Mouse (Mus musculus): Measurements from ENCODE around the gene Tnni1.
A peak's percentile ranks its signal among the peaks of the same experiment; 100 is the strongest.

Gene Tnni1

DNA sequence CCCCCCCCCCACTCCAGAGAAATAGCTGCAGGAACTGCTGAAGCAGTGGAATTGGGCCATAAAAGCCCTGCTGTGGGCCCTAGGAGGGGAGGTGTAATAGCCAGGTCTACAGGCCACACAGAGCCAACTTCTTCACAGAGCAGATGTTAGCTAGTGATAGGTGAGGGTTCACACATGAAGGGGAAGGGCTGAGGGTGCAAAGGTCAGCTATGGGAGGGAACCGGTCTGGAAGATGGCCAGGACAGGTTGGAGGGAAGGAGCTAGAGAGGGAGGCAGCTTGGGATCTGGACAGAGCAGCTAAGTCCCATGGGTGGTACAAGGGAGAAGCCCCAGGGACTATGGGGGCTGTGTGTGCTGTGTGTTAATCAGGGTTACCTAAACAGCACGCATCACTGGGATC lies 30.9 kb downstream of the Tnni1 start:
- no peak for DNase-seq (ENCODE audit: low read depth, low spot score)

DNA sequence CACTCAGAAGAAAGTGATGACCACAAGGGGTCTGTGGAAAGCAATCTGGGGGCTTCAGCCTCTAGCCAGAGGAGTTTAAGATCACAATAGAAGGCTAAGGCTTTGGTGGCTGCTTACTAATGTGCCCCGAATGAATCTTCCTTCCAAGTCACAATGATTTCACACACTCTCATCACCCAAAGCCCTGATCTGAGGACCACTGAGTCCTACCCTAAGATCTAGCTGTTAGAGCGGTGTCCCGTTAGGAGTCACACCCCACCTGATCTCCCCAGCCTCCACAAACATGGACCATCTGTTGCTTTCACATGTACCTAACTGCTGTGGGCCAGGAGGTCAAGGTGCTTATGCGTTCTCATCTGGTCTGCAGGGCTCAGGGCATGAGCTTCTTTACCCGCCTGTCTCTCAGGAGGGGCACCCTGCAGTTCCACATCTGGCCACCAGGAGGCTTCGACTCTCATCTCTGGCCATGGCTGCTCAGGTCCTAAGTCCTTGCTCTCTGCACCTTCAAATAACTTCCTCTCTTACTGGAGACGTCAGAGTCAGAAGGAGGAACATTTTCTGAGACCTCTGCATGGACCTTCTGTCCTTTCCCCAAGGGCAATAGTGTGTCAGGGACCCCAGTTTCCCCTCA lies 31.9 kb downstream of the Tnni1 start:
- DNase-seq (ENCODE audit: low read depth, low spot score) = peak; percentile 44

DNA sequence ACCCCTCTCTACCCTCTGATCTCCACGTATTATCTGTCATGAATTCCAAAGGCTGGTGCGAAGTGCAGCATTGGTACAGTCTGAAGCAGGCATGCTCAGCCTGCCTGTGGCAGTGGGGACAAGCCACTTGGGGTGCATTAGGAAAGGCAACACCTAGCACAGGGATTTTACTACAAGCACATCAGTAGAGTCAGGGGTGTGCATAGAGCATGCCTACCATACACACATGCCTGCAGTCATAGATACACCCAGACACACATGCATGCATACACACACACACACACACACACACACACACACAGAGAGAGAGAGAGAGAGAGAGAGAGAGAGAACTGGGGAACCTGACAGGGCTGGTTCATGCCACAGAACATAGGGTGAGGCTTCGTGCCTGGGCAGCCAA lies 33.0 kb downstream of the Tnni1 start:
- no peak for DNase-seq (ENCODE audit: low read depth, low spot score)

DNA sequence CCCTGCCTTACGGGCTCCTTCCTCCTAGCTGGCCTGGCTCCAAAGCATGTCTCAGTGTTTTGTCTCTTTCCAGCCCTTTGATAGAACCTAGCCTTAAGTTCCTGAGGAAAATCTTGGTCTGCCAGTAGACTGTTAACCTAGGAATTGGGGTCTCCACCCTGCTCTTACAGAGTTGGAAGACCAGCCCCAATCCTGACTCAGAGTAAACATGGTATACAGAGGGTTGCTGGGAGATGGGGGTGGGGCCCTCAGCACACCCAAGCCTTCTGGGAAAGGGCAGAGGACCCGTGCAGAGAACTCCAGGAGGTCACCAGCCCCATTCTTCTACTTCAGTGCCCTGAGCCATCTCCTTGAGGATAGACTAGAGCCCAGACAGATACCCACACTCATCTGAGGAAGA lies 33.4 kb downstream of the Tnni1 start:
- DNase-seq (ENCODE audit: low read depth, low spot score) = no peak

DNA sequence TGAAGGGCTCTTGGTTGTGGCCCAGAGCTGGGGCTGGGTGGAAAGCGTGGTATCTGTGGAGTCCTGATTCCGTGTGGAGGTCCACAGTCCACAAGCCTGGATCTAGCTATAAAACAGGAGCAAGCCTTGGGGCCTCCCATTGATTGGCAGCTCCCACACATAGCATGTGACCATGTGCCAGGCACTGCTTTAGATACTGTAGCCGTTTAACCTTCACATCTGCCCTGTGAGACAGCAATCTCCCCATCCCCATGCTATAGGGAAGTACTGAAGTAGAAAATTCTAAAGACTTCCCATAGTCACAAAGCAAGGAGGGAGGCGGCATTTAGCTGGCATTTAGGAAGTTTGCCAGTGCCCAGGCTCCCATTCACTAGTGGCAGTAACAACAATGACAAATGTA lies 33.8 kb downstream of the Tnni1 start:
- no peak for DNase-seq (ENCODE audit: low read depth, low spot score)

DNA sequence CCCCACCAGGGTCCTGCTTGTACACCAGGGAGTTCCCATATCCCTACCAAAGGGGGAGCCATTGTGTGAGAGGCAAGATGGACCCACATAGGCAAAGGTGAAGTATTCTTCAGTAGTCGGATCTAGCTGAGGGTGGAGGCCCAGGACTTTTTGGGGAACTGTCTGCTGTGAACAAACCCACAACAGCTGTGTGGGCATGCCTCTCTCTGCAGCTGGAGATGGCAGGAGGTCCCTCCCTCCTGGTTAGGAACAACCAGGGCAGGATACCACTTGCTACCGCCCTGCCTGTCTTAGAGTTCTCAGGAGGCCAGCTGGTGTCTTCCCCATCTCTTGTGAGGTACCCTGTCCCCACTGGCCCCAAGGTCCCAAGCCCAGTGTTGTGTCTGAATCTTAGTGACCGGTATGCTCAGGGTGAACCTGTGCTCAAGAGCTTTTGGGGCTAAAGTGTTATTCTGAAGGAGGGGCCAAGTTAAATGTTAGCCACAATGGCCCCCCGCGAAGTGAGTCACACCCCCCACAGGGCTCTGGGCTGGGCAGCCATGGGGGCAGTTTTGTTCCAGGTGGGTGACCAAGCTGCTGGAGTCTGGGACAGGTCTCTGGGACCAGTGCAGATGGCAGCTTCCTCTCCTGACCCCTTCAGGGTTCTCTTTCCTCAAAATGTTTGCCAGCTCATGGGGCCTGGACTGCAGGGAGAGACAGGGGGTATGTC lies 34.6 kb downstream of the Tnni1 start:
- DNase-seq (ENCODE audit: low read depth, low spot score) = no peak

DNA sequence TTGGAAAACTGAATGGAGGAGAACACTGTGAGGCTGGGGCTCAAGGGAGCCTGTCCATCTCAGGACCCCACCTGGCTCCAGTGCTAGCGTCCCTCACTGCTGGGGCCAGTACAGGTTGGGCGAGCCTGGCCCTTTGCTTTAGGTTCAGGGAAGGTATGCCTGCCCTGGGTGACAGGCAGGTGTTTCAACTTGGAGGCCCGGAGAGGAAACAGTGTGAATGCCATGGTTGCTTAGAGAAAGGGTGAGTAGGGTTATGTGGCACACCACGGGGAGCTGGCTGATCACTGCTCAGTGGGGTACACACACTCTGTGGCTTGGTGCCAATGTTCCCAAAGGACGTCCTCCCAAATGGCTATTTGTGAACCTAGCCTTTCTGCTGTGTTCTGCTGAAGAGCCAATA lies 35.3 kb downstream of the Tnni1 start:
- DNase-seq (ENCODE audit: low read depth, low spot score) = no peak

DNA sequence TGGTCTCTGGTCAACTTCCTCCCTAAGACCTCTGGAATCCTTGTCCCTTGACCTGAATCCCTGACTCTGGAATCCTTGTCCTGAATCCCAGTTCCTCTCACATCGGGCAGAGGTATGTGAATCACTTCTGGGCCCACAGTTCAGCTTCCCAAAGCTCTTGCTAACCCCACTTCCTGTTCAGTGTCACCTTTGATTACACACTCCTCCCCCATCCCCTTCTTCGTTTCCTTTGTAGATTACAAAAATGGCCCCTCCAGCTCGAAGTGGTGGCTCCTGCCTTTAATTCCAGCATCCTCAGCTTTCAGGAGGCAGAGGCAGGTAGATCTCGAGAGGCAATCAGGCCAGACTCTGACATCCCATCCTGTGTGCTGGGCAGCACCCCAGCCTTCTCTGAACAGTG lies 38.4 kb downstream of the Tnni1 start:
- DNase-seq (ENCODE audit: low read depth, low spot score) = no peak

DNA sequence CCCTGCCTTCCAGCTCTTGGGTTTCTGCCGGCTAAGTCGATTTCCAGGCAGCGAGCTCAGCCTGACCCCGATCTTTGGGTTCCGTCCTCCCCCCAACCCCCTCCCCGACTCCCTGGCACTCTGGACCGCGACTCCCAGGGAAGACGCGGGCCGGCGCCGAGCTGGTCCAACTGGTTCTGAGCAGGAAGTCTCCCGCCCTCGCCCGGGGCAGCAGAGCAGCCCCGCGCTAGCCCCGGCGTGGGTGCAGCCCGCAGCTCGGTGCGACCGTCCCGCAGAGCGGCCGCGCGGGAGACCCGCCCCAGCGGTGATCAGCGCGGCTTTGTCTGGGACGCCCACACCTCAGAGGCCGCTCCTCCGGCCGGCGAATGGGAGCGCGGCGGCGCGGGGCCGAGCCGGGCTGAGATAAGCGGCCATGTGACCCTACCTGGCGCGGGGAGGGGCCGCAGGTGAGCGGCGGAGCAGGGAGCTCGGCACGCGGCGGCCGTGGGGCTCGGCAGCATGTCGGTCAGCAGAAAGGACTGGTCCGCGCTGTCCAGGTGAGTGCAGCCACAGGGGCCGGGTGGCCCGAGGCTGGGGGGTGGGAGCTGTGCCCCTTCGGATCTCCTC lies 39.4 kb downstream of the Tnni1 start, which contains the start of gene Lad1:
Gene Lad1 (plus strand): TSS at position 118 of the 606 bp plus-strand sequence.
- DNase-seq (ENCODE audit: low read depth, low spot score) = no peak

DNA sequence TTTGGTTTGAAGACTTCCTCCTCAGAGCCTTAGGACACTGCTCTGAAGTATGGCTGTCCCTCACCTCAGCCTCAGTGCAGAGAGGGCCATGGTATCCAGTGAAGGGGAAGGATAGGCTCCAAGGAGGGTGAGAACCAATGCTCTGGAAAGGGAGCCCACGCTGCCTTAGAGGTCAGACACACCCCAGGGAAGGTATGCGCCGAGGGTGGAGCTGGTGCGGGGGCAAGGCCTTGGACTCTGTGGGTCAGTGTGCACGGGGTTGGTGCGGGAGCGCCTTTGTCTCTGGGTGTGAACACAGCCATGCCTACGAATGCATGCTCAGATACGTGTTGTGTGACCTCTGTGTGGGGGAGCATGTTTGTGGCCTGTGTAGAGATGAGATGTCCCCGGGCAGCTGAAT lies 40.8 kb downstream of the Tnni1 start:
- DNase-seq (ENCODE audit: low read depth, low spot score) = no peak

DNA sequence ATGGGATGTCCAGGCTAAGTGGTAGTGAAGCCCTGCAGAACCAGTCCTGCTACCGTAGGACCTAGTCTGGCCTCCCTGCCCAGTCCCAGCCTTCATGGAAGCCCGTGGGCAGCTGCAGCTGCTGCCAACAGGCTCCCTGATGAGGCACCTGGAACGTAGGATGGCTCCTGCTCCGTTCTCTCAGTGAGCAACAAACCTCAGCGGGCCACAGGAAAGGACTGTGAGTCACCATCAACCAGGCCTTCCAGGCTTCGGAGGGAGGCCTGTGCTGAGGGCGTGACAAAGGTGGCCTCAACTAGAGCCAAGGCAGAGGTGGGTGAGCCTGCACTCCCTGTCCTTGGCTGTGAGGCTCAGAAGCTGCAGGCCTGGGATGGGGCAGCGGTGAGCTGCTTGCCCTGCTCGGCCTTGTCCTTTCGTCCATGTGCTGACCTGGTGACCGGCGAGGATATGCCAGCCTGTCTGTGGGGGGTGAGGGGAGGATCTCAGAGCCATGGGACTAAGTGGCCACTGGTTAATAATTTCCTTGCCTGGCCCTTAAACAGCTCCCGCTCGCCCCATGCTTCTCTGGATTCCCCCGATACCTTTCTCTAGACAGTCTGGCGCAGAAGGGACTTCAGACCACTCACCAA lies 41.6 kb downstream of the Tnni1 start:
- DNase-seq (ENCODE audit: low read depth, low spot score) = no peak

DNA sequence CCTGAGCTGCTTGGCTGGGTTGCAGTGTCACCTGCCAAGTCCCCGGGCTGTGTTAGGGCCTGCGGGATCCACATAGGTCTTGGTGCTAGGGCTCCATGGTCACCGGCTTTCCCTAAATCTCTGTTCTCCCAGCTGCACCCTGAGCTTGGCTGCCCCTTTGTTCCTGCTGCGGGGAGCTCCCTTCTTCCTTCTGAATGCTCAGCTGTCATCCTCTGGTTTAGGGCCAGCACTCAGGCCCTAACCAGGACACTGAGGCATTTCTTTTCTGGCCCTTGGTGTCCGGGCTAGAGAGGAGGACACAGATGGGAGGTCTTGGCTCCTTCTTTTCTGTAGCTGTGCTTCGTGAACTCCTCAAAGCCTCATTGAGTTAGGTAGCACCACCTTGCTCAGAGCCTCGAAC lies 42.5 kb downstream of the Tnni1 start:
- no peak for DNase-seq (ENCODE audit: low read depth, low spot score)

DNA sequence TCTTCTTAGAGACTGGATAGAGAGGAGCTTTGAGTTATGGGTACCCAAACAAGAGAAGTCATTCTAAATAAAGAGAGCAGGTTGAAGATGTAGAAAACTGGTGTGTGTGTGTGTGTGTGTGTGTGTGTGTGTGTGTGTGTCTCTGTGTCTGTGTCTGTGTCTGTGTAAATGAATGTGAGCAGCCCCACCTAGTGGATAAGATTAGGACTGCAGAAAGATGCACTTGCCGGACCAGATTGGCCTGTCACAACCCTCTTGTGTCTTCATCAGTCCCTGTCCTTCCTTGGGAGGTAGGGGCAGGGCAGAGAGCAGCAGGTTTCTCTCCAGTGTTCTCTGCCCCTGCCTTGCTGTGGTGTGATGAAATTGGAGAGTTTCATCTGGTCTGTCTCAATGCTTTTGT lies 49.7 kb downstream of the Tnni1 start:
- DNase-seq (ENCODE audit: low read depth, low spot score) = peak; percentile 21

DNA sequence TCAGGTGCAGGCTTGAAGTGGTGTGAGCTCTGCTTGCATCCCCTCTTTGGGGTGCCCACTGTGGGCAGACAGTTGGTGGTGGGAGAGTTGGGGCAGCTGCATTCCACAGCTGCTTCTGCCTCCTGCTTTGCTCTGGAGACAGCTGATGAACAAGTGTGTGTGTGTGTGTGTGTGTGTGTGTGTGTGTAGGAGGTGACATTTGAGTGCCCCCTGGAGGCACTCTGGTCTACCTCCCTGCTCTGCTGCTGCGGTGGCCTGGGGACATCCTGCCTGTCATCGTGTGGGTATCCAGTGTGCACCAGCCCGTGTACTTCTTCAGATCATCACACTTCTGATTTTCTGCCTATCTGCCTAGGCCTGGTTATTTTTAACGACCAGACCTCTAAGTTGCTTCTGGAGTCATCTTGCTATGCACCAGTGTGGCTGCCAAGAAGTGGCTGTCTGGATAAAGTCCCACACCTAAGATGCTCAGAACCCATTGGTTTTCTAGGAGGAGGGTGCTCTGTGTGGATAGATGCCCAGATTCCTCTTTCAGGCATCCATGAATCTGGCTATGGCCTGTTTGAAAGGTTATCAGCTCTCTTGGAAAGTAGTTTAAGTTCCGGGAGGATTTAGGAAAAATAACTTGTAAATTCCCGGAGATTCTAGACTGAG lies 55.1 kb downstream of the Tnni1 start:
- DNase-seq (ENCODE audit: low read depth, low spot score) = no peak

DNA sequence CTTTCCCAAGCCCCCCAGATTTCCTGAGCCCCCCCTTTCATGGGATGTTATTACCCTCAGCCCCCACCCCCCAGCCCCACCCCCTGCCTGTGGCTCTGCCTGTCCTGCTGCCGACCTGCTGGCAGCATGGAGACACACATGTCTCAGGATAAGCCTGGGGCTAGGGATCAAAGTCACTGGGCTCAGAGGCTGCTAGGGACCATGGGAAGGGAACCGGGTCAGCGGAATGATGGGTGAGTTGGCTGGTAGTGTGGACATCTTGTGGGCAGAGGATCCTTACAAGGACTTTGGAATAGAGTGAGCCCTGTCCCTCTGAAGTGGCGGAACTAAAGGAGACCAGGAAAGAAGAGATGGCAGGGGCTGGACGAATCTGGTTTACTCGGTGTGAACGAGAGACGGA lies 55.7 kb downstream of the Tnni1 start:
- DNase-seq (ENCODE audit: low read depth, low spot score) = no peak

DNA sequence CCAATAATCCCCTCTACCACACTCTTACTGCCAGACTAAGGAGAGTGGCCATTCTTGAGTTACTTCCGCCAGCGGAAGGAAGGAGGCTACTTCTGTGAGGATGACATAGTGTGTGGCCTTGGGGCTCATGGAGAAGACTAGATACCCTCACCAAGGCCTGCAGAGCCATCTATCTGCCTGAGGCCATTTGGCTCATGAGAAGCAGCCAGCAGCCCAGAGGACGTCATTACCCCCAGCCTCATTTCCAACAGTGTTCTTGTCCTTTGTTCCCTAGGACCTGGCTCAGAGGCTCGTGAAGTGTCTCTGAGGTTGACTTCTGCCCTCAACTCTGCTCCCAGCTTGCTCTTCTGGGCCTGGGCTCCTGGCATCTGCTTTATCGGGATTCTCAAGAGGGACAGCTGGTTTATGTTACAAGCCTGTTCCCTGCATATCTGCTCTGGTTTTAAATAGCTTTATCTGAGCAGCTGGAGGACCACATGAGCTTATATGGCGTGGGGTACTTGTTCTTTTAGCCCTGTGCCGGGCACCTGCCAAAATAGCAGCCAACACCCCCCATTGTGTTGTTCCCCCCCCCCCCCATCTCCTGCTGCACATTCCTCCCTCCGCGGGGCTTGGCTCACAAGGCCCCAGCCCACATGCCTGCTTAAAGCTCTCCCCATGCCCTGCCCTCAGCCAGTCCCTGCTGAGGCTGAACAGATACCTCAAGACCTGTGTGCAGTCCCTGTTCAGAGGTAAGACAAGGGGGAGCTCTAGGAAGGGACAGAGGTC lies 56.7 kb downstream of the Tnni1 start, which contains the start of gene Tnnt2:
Gene Tnnt2 (plus strand): TSS at position 639 of the 768 bp plus-strand sequence.
- DNase-seq (ENCODE audit: low read depth, low spot score) = no peak

DNA sequence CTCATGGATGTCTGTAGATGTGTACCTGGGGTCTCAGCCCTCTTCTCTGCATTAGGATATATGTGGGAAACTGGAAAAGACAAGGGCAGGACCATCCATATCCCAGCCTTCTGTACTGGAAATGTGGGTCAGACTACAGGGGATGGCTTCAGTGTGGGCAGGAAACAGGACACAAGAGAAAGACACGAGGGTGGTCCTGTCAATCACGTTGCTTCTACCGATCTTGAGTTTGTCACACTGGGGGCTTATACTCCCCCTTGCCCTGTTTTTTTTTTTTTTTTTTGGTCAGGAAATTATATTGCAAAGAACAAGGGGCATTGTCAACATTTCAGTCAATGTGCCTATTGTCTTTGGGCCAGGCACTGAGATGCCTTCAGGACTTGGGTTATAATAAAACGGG lies 59.4 kb downstream of the Tnni1 start:
- no peak for DNase-seq (ENCODE audit: low read depth, low spot score)

DNA sequence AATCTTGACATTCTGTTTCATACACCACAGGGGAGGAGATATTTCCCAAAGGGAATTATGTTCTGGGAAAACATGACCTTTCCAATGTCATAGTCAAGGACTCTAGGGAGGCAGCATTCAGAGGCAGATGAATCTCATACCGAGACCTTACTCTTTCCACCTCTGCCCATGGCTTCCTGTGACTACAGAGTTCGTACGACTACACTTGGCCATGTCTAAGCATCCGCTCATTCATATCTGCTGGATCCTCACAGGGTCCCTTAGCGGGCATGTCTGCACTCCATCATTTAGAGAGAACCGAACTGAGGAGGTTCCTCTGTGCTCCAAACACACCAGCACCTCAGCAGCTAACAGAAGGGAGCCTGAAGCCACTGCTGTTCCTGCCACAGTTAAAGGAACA lies 59.8 kb downstream of the Tnni1 start:
- DNase-seq (ENCODE audit: low read depth, low spot score) = no peak

DNA sequence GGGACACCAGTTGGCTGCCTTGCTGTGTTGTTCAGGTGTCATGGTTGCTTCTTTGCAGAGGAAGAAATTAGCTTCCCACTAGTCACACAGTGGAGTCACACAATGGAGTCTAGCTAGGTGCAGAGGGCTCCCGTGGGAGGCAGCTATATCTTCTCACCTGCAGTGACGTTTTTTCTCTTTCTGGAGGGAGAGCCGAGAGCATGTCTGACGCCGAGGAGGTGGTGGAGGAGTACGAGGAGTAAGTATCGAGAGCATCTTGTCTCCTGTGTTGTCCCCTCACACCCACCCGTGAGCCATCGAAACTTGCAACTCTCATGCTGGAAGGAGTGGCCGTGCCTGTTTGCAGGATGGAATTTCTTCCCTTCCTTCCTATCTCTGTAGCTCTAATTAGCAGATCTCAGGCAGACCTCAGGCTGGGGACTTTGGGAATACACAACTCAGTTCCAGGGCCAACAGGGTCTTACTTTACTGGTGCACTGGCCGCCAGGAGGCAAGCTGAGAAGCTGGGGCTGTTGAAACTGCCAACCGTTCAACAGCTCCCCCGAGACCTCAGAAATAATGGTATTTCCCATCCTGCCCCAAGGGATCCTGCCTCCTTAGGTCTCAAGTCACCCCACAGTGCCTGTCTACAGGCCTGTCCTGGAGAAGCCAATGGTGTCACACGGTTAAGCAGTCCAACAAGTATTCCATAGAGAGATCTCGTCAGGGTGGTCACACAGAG lies 61.6 kb downstream of the Tnni1 start:
- no peak for DNase-seq (ENCODE audit: low read depth, low spot score)

DNA sequence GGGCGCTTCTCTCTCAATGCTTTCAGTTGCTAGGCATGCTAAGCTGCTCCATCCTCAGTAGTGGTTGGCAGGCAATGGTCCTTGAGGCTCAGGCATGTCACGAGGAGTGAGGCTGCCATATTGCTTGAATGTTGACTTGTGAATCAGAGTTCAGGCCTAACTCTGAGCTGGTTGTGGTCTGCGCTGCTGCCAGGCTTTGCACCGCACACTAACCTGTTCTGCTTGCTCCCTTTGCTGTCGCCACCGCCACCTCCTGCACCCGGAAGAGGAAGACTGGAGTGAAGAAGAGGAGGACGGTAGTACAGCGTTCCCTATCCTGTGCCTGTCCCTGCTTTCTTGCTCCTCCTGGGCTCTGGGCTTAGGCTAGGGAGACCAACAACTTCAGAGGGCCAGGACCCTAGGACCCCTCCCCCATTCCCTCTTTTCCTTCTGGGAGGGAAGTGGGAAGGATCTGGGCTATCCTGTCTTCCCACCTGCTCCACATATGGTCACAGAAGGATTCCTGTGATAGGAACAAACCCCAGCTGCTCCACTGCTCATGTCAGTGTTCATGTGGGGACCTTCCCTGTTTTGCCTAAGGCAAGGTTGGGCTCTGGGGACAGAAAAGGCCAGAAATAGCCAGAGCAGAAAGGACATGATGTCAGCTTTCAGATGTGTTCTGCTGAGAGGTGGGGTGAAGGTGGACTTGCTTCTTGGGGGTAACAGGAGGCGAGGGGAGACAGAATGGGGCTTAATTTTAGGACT lies 64.5 kb downstream of the Tnni1 start:
- no peak for DNase-seq (ENCODE audit: low read depth, low spot score)
